Mouse (Mus musculus) ovary, postnatal 10 days (tissue): ENCODE measurements around the gene Zbtb3.

Experiments
- DNase-seq: peaks from one replicate; pipeline ENCODE4 v3.0.0; 2022; ENCODE audit warnings: low spot score

Gene Zbtb3

GRCm38 (mm10) chr19:8841012-8841411 lies 38.7 kb downstream of the Zbtb3 start:
- no peak for DNase-seq

- no peak for DNase-seq
Observed at GRCm38 (mm10) chr19:8842961-8843360, 40.6 kb downstream of the Zbtb3 start.

- DNase-seq: peak; percentile 55
Observed at GRCm38 (mm10) chr19:8844371-8845129, 42.2 kb downstream of the Zbtb3 start.

- DNase-seq: no peak
Observed at GRCm38 (mm10) chr19:8848356-8848755, 46.0 kb downstream of the Zbtb3 start.

DNA sequence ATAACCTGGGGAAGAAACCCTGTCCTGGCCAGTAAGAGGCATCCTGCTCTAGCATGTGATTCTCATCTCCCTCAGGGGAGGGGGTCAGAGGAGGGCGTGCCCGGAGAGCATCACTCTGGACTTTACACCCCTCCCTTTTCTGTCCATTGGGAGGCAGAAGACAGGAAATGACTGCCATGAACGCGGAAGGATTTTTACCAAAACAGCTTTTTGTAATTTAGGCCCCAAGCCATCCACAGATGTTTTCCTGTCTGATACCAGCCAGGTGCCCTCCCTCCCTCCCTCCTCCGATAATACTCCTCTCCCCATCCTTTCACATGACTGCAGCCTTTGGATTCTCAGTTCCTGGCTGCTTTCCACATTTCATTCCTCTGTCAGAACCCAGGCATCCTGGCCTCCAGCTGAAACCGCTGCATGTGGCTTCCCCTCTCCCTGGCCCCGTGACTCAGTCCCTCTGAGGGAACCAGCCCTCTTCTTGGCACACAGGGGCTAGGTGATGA lies 48.1 kb downstream of the Zbtb3 start, which contains the start of gene Lrrn4cl:
TSS of gene Lrrn4cl (plus strand) at position 367 of the 500 bp plus-strand sequence.
- DNase-seq: no peak

DNA sequence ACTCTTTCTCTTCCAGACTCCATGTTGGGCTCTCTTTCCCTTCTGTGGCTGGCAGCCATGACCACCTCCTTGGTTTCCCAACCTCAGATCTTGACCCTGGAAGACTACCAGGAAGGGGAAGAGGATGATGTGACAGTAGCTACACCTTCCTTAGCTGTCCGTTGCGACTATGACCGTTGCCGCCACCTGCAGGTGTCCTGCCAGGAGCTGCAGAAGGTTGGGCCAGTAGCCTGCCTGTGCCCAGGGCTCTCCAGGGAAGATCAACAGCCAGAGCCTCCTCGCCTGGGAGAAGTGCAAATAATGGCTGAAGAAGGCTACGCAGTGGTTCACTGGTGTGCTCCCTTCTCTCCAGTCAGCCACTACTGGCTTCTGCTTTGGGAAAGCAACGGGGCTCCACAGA lies 49.3 kb downstream of the Zbtb3 start:
- no peak for DNase-seq

GRCm38 (mm10) chr19:8852236-8852928 lies 50.0 kb downstream of the Zbtb3 start:
- DNase-seq: no peak

DNA sequence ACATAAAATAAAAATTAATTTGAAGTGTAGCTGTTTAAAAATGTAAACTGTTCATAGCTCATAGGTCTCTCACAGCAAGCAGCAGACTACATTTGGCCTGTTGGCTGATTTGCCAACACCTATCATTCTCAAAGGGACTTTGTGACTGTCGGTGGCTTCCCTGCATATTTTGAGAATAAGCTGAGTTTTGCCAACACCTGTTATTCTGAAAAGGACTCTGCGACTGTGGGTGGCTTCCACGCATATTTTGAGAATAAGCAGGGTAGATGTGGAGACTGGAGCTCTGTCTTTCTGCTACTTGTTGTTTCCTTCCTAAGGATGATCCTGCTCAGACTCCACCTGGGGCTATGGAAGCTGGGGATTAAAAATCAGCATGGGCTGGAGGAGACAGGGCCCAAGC lies 50.8 kb downstream of the Zbtb3 start:
- DNase-seq: no peak
